Mouse (Mus musculus) cerebellum, adult 18-20 months (tissue): ENCODE data around the gene Mymk.

Experiments used
- DNase-seq, 2 experiments: peaks; one replicate each; pipeline ENCODE4 v3.0.0; 2021

The Mymk gene

DNA sequence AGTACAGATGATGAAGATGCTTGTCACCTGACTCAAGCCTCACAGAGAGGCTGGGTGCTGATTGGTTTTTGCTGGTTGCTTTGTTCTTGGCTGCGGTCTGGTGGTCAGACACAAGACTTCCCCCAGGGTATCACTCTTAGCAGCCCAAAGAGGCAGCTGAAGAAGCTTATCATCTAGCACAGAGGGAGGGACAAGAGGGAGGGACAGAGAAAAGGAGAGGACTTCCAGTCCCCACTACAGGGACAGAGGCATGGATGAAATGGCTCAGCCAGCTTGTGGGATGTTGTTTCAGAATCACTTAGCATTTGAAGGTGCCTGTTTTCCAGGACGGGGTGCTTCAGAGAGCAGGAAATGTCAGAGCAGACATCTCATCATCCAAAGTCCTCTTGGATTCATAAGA is 6.3 kb upstream of the Mymk start:
- DNase-seq: no peak

DNA sequence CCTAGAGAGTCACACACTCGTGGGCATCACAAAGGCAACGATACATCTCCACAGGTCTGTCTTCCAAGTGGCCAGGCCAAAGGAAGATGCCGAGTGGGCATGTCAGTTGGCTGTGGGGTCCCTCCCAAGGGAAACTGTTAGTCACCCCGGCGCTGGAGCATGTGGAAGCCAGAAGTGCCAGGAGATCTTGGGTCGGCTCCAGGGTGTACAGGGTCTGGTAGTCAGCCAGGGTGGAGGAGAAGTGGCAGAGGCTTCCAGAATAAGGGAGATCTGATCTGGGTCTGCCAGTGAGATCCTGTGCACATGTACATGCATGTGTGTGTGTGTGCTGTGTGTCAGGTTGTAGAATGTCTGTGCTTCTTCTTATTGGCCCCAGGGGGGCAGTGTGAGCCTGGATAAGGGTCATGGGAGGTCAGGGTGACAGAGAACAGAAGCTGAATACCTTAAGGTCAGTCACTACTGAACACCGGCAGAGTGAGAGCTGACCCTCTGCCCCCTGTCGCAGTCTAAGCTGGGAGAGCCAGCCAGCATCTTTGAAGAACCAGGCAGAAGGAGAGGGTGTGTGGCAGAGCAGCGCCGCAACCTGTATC is 5.8 kb upstream of the Mymk start:
- no peak for DNase-seq

DNA sequence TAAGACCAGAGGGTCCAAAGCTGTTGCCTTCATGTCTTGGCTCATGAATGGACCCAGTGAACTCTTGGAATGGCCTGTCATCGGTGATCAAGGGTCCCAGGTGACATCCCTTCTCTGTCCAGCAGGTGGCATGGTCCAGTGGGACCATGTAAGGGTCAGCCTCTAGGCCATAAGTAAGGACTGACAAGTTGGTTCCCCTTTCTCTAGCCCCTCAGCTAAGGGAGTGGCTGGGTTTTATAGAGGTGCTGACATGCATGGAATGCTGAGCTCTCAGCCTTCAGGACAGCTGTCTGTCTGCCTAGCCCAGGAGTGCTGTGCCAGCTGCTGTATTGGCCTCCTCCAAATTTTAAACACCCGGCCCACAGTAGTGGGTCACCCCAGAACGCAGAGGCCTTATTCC is 3.5 kb upstream of the Mymk start:
- peak; percentile 48 to 65 for DNase-seq

DNA sequence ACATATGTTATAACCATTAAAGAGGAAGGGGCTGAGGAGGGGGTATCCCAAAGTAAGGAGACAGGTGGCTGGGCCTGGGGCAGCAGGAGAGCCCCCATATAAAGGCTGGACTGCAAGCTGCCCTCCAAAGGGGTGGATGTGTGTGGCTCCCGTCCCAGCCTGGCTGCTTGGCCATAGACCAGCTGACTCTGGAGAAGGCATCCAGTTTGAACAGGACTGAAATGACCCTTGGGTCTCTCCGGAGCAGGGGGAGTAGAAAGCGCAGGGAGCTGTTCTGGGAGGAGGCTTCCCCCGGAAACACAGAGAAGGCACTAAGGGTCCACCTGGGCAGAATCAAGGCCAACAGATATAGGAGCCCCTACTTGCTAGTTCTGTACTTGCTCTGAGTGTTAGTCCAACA is 2.8 kb upstream of the Mymk start:
- DNase-seq: peak; percentile 10 to 13

DNA sequence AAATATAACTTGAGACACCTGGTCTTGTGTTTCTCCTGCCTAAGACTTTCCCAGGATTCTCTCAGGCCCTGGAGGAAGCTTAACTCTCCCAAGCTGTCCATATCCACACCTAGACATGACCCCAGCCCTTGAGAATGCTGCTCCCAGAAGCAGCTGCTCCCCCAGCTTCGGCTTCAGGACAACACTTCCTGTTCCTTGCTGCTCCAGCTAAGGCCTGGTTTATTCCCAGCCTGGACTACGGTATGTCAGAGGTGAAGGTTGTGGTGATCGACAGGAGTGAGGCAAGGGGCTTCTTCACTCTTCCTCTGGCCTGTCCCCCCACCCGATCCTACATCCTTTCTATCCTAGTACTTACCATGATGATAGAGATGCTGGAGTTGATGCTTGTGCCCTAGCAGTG is 1.4 kb upstream of the Mymk start:
- no peak for DNase-seq

DNA sequence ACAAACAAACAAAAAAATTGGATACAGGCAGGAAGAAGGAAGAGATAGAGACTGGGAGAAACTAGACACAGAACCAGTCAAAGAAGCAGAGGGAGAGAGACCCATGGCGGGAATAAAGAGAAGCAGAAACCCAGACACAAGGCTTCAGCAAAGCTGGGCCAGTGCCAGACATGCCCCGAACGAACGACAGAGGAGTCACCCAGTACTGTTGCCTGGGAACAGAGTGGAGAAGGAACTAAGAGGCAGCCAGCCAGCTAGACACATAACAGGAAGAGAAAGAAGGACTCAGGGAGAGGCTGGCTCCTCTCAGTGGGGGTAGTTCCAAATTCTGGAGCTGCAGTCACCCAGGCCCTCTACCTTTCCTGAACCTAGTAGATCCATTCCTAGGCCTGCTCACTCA is 842 bp downstream of the Mymk start:
- peak; percentile 19 to 36 for DNase-seq

DNA sequence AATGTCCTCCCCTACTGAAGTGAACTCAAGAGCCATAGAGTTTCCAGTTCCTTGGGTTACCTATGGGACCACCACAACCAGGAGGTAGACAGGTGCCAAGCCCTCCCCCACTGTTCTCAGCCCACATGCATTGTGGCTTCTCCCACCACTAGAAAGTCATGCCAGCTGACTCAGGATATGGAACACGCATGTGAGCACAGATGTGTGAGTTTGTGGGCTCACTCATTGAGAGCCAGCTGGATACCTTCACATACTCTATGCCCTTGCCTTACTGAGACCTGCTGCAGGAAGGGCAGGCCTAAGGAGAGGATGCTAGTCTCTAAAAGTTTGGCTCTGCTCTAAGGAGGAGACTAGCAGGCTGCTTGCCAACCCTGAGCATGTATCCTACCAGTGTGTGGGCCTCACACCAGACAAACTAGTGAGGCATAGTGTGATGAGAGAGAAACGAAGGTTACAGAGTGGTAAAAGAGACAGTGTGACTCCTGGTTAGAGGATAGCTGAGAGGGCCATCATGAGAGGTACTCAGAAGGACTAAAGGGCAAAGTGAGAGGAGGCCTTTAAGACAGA is 1.6 kb downstream of the Mymk start:
- DNase-seq: no peak

DNA sequence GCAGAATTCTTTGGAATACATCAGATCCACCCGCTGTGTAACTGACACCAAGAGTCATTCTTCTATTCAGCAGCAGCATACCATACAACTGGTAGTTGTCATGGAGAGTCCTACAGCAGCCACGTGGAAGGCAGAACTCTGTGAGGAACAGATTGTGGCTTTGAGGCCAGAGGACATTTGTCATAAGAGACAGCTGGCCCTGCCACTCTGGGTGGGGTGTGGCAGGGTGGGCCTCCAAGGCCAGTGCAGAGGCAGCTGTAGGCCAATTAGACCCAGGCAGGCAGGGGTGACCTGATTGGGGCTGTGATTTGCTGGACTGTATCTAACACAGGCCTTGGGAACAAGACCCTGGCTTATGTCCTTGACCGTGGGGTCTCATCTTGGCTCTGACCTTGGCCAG is 2.3 kb downstream of the Mymk start:
- no peak for DNase-seq

DNA sequence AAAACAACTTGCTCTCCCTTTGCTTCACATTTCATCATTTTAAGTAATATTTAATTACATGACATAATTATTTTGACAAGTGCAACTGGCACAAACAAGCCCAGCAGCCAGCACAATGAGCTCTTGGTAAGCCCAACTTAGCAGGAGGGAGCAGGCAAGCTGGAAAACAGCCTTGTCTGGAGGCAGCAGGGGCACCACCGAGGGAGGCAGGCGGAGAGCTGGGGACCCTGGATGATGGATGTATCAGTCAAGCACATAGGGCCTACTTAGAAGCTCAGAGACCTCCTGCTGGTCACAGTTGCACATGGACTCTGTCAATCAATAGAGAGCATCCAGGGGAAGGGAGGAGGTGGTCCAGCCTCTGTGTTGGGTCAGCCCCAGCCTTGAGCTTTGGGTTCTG is 4.0 kb downstream of the Mymk start:
- DNase-seq: no peak

DNA sequence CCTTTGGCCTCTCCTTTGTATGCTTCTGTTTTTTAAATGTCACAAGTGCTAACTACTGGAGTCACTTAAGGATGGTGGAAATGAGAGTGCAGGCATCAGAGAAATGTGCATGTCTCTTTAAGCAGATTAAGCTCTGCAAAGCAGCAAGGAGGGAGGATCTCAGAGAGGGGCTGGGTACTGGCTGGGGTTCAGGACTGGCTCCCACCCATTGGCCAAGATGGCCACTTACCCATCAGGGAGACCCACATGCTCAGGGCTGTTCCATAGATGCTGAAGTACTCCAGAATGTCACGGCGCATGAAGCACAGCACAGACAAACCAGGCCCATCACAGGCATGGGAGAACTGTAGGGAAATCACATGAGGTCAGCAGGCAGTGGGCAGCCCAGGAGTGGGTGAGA is 4.9 kb downstream of the Mymk start:
- DNase-seq: no peak

DNA sequence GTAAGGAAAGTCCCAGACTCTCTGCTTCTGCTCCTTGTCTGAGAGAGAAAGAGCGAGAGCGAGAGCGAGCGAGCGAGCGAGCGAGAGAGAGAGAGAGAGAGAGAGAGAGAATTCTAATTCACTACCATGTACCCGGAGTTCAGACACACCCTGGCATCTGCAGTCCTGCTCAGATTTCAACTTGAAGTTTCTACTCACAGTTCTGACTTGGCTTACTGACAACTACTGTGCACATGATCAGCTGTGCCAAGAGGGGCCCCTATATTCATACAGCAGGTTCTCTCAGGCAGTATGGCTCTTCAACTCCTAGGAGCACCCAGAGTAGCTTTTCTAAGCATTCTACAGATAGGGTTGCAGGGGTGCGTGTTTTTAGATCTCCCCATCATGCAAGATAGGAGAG is 12.8 kb downstream of the Mymk start:
- no peak for DNase-seq

DNA sequence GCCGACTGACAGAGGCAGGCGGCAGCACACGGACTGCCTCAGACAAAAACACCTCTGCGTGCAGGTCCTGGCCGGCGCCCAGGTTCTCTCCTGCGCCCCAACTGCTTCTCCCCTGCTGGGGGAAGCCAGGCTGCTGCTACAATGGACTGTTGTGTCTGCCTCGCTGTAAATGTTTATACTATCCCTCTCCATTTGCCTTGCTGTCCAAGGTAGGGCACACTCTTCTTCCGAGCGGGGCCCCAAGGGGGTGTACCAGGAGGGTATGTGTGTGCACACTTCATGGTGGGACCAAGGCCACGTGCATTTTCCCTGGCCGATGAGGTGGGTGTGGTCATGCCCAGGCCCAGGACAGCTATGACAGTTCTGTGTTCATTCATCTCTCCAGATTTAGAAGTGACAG is 13.2 kb downstream of the Mymk start:
- no peak for DNase-seq

DNA sequence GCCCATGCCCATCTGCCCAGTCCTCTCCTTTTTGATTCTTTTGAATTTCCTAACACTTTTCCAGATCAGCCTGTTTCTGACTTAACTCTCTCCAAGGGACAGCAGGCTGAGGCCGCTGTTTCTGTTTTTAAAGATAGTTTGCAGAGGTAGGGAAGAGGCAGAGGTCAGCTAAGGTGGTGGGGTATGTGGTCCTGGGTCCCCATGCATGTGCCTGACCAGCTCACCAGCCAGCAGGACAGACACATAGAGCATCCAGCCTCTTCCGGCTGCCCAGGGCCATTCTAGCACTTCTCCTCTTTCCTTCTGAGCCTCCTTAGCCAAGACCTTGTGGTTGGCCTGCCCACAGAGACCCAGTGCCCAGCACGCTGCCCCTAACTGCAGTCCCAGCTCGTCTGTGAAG is 13.7 kb downstream of the Mymk start:
- no peak for DNase-seq

DNA sequence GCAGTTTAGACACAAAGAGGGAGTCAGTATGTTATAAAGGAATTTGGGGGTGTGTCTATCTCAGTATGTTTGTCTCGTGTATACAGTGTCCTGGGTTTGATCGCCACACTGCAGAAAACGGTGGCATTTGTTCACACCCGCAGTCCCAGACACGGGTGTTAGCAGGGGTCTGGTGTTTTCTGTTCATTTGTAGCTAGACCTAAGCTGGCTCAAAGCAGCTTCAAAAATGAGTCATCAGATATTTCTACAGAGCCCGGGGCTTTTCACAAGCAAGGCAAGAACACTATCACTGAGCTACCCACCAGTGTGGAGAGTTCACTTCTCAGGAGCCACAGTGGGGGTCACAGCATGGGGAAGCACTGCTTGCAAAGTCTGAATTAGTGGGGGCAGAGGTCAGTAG is 22.6 kb downstream of the Mymk start:
- no peak for DNase-seq

DNA sequence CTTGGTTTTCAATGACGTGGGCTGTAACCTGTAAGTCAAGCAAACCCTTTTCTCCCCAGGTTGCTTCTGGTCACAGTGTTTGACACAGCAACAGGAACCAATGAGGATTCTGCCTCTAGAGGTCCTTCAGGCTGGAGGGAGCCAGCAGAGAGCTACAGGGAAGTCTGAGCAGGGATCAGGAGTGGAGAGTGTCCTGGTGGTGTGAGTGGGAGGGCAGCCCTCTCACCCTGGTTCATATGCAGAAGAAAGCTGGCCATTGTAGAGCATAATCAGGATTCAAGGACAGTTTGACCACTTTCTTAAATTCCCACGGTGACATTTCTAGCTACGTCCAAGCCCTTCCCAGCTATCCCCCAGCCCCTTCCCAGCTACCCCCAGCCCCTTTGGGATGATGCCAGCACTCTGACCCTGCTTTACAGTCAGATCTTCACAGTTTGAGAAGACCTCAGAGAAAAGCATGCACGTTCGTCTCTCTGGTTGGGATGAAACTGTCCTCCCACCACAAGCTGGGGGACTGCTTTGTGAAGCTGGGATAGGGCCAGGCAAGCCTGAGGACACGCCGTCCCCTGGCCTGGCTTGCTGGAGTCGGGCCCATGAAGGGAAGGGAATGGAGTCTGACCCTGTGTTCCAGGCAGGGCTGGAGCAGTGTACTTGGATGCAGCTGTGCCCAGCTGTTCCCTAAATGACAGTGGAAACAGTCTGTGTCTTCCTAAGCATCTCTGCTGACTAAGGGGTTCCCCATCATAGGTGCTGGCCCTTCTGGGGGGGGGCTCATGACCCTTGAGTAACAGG is 25.8 kb downstream of the Mymk start:
- DNase-seq: no peak

DNA sequence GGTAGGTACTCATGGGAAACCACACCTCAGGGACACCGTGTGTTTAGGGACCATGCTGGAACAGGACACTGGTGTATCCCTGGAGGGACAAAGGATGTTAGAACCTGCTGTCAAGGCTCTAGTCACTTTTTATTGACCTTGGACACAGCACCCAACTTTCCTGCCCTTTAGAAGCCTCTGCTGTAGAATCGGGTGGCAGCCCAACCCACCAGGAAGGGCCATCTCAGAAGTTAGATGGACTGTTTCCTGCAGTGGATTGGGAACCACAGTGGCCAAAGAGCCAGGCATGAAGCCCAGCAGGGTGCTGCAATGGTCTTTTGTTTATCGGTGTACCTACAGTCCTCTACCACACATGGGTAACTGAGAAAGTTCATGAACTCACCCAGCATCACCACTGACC is 27.3 kb downstream of the Mymk start:
- no peak for DNase-seq

DNA sequence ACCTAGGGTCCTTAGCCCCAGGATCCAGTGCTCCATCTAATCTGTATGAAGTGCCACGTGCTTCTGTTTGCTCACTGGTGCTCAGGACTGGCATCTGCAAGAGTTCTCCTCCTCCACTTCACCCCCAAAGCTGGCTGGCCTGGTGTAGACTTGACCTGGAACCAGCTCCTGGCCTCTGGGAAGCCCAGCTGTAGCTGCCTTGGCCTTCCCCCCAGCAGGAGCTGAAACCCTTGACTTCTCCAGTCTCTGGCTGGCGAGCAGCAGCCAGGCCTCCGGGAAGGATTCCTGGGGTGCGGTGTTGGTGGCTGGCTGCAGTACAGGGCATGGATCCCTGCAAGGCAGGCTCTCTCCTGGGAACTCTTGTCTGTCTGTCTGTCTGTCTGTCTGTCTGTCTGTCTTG is 27.8 kb downstream of the Mymk start:
- no peak for DNase-seq

DNA sequence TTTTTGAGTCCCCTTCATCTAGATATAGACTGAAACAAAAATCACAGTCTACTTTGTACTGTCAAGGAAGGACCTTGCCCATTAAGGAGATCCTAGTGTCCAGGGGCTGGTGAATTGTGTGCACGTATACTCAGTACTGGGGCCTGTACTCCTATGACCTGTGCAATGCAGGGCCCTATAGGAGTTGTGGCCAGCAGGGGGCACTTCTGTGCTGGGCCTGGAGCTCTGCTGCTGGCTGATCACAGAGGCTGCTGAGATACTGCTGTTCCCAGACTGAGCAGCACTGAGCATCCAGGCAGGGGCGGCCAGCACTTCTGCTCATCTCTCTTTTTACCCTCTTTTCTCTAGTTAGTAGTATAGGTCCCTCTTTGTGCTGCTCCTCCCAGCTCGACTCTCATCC is 28.5 kb downstream of the Mymk start:
- DNase-seq: peak; percentile 77 to 83

DNA sequence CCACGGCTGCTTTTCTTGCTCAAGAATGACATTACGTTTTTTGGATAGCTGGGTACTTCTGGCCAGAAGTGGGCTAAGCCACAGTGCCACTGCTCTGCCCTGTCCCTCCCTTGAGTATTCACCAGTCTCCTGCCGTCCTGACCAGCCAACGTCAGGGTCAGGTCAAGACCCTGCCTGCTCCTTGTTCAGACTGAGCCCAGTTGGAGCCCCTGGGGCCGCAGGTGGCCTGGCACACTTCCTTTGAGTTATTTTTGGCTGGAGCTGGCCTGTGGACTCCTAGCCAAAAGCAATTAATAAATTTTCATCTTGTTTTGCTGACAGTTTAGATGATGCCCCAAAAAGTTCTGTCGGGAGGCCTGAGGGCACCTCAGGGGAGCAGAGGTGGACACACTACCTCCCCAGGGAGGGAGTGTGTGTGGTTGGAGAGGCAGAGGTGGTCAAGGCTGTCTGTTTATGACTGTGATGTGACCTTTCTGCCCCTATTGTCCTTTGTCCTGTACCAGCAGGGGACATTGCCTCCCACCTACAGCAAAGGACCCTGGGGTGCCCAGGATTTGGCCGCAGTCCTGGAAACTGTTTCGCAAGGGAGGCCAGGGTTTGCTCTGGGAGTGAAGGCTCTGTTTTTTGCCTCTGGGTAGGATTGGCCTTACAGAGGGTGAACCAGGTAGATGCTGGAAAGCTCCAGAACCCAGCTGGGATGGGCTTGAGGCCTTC is 29.7 kb downstream of the Mymk start:
- no peak for DNase-seq

DNA sequence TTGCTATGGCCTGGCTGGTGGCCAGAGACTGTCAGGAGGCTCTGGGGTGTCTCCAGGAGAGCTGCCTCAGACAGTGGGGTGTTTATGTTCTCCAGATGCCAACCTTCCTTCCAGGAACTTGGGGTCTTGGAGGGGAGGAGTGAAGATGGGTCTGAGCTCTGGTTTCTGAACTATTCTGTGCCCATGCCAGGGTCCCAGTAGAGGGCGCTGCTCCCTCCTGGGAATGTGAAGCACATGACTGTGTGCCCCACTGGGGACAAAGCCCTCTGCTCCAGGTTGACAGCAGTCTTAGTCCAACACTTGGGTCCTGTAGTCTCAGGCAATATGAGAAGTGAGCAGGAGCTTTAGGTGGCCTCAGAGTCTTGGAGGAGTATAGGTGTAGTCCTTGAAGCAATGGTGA is 32.7 kb downstream of the Mymk start:
- no peak for DNase-seq

DNA sequence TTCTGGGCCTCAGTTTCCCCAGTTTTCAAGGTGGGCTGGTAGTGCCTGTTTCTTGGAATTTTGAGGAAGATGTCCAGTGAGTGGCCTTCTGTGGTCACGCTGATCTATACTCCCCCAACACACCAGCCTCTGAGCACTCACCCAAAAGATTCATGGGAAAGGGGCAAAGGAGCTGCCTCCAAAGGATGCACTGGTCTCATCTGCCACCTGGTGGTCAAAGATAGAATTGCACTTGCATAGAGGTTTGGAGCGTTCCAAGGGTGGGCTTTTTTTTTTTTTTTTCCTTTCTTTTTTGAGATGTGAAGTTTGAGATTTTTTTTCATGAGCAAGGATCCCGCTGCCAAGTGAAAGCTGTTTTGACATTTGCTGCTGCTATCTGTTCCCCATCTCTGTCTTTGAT is 33.4 kb downstream of the Mymk start:
- peak; percentile 74 to 81 for DNase-seq

DNA sequence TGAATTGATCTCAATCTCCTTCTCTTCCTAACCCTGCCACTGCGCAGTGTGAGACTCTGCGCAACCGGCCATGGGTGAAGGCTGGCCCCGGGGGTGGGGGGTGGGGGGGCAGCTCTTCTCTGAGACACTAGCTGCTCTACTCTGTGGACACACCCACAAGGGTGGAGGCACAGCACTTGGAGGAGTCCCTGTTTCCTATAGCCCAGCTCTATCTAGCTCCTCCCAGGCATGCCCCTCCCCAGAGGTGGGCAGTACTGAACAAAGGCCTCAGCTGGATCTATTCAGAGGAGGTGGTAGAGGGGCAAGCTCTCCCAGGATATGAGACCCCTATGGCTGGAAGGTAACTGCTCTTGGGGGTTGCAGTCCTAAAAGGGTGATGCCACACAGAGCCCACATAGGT is 35.0 kb downstream of the Mymk start:
- no peak for DNase-seq

DNA sequence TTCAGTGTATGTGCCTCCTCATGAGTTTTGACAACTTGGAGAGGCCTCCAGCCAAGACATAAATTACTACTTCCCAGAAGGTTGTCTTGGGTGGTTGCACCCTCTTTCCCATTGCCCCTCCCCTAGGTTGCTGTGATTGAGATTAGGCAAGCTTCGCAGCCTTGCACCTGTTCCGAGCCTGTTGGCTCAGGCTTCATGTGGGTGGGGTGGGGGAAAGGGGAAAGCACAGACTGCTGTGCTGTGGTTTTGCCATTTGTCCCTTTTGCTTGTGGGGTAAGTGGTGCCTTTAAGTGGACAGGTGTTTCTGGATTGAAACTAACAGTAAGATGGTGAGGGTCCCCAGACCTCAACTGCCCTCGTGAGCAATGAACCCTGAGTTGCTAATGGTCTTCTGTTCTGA is 36.0 kb downstream of the Mymk start:
- DNase-seq: no peak

DNA sequence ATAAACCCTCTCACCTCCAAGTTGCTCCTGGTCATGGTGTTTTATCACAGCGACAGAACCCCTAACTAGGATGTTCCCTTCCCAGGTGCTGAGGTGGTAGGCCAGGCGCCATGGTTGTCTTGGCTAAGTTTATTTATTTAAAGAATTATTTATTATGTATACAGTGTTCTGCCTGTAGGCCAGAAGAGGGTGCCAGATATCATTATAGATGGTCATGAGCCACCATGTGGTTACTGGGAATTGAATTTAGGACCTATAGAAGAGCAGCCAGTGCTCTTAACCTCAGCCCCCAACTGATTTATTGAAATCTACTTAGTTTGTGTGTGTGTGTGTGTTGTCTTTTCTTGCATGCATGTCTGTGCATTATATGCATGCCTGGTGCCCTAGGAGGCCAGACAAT is 39.6 kb downstream of the Mymk start:
- DNase-seq: no peak
